Mouse (Mus musculus) bone marrow macrophage, adult 2 months (primary cell): ENCODE measurements around the gene Myd88. TPM values are rescaled to one million over a fixed set of nuclear protein-coding genes. Genes with fewer than 3 reads are reported as not detected.
A peak's percentile ranks its signal among the peaks of the same experiment; 100 is the strongest.

ENCODE experiments used
- H3K27ac ChIP-seq: 2 replicates; pipeline ENCODE4 v1.5.1; 2012; ENCODE audit warnings: low read depth, low read length; ENCODE audit not compliant: insufficient read depth
- H3K4me1 ChIP-seq: 2 replicates; pipeline ENCODE4 v1.6.1; 2012; ENCODE audit warnings: low read length; ENCODE audit not compliant: control insufficient read depth, insufficient read depth
- H3K4me3 ChIP-seq: 2 replicates; pipeline ENCODE4 v1.5.1; 2012; ENCODE audit warnings: mild to moderate bottlenecking, low read length, moderate library complexity; ENCODE audit not compliant: insufficient read depth
- CTCF ChIP-seq: IDR thresholded peaks from 2 replicates; pipeline ENCODE4 v1.5.1; 2012; ENCODE audit warnings: low read depth, mild to moderate bottlenecking, low read length, moderate library complexity
- POLR2A ChIP-seq: IDR thresholded peaks from 2 replicates; pipeline ENCODE4 v1.6.1; 2012; ENCODE audit warnings: mild to moderate bottlenecking, low read depth, low read length, borderline replicate concordance
- polyA plus RNA-seq: library from polyadenylated mRNA; stranded (reverse); fragments of >200 nt; gene quantifications from 2 replicates; pipeline ENCODE4 v1.2.4, GENCODE M21; 2012; ENCODE audit not compliant: missing spikeins, insufficient read depth, insufficient read length

Myd88 gene
- polyA plus RNA-seq, 1 experiment, result 93.5 TPM

GRCm38 (mm10) chr9:119328488-119328887, 12.7 kb downstream of the Myd88 start:
- peaks cover 31% of the 10 kb centered on the region for H3K4me1 ChIP-seq
- no peak overlapping the region for H3K4me3 ChIP-seq
- H3K27ac ChIP-seq, result peak overlapping the region; percentile 60
- TF ChIP-seq POLR2A (no peak), CTCF (no peak)

DNA sequence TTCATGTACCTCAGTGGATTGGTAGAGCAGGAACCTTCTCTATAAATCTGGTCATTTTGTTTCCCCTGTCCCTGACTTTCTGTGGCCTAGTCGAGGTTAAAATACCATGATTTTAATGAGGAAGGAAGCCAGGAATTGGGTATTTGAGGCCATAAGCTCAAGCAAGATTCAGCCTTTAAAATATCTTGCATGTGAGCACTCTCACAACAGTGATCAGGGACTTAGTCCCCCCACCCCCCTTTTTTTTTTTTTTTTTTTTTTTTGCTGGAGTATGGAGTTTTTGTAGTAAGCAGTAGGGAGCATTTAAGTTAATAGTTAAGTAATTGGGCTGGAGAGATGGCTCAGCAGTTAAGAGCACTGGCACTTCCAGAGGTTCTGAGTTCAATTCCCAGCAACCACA, 17.1 kb downstream of the Myd88 start:
- H3K4me1 ChIP-seq, result peaks cover 30% of the 10 kb centered on the region
- no peak for TF ChIP-seq POLR2A
- no peak for TF ChIP-seq CTCF
- no peak overlapping the region for H3K4me3 ChIP-seq
- H3K27ac ChIP-seq, result peak overlapping the region; percentile 66

DNA sequence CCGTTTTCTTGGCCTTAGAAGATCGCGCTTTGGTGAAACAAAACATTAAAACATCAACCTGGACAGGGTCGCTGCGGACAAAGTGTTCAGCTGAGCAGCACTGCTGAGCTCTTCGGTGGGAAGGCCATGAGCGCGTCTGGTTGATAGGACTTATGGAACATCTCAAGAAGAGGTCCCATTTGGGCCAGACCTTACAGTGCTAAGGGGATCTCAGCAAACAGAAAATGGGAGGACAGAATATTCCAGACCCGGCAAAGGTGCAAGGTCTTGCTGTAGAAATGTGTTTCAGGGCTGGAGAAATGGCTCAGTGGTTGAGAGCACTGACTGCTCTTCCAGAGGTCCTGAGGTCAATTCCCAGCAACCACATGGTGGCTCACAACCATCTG, 18.0 kb downstream of the Myd88 start:
- Histone ChIP-seq H3K4me1 (peaks cover 25% of the 10 kb centered on the region), H3K4me3 (peak overlapping the region; percentile 76), H3K27ac (peak overlapping the region; percentile 92)
- TF ChIP-seq CTCF (no peak), POLR2A (no peak)

- Histone ChIP-seq H3K4me1 (peaks cover 19% of the 10 kb centered on the region), H3K27ac (peak within 1 kb of the TSS; percentile 92), H3K4me3 (peak within 1 kb of the TSS; percentile 76)
- peak; percentile 7; the same call in 1 of the 2 replicates for TF ChIP-seq POLR2A
- TF ChIP-seq CTCF, result no peak
These were observed 18.6 kb downstream of the Myd88 start, which contains the start of gene Oxsr1 for GRCm38 (mm10) chr9:119322289-119323259. Oxsr1 (minus strand) TSS chr9:119322427.

DNA sequence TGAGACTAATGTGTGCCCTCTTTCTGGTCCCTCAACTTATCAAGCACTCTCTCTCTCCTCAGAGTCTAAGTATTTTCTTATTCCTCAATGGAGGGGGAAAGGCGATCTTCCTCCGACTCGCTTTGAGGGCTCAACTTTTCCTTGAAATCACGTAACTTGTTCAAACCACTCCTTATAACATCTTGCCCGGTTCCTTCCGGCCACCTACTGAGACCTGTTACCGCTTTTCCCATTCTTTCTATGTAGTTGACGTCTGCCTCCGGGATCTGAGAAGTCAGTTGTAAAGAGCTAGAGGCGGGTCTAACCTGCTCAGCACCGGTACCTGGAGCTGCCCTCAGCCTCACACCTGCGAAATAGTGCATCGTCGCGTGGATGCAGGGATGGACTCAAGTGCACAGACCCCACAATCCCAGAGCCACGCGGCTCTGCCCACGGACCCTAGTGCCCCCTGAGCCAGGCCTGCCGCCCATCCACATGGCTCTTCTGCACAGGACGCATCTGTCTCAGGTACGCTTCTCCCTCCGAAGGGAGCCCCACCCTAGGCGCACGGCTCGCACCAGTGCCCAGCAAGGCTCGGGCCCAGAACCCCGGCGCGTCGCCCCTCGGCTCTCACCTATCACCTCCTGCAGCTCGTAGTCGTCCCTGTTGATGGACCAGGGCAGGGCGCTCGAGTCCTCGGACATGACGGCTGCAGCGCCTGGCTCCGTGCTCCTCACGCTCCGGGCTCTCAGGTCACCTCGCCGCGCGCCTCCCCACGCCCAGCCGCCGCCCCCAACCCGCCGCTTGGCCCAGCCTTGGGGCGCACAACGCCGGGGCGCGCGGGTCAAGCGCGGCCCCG, 19.6 kb downstream of the Myd88 start:
- H3K4me3 ChIP-seq, result peak overlapping the region; percentile 76
- peaks cover 16% of the 10 kb centered on the region for H3K4me1 ChIP-seq
- peak overlapping the region; percentile 92 for H3K27ac ChIP-seq
- no peak for TF ChIP-seq CTCF
- TF ChIP-seq POLR2A, result no peak

GRCm38 (mm10) chr9:119320946-119321345, 20.3 kb downstream of the Myd88 start:
- Histone ChIP-seq H3K27ac (no peak overlapping the region), H3K4me3 (peak overlapping the region; percentile 76), H3K4me1 (peaks cover 11% of the 10 kb centered on the region)
- TF ChIP-seq CTCF (no peak), POLR2A (no peak)

- H3K4me3 ChIP-seq, result no peak overlapping the region
- TF ChIP-seq POLR2A, result no peak
- TF ChIP-seq CTCF, result no peak
- peaks cover 11% of the 10 kb centered on the region for H3K4me1 ChIP-seq
- no peak overlapping the region for H3K27ac ChIP-seq
These were observed 20.8 kb downstream of the Myd88 start for GRCm38 (mm10) chr9:119320446-119320845.

- Histone ChIP-seq H3K27ac (no peak overlapping the region), H3K4me3 (no peak overlapping the region), H3K4me1 (peaks cover 7% of the 10 kb centered on the region)
- TF ChIP-seq POLR2A (no peak), CTCF (no peak)
These were observed 22.3 kb downstream of the Myd88 start for GRCm38 (mm10) chr9:119318891-119319290.

GRCm38 (mm10) chr9:119313096-119313495, 28.1 kb downstream of the Myd88 start:
- H3K4me3 ChIP-seq, result no peak overlapping the region
- no peak overlapping the region for H3K27ac ChIP-seq
- no peak for TF ChIP-seq CTCF
- TF ChIP-seq POLR2A, result no peak
- H3K4me1 ChIP-seq, result peaks cover 3% of the 10 kb centered on the region; the same call in 1 of the 2 replicates
